Mouse (Mus musculus) stomach, postnatal 0 days (tissue): ENCODE measurements around the gene Alkbh4.

Experiments used
- CTCF ChIP-seq: IDR thresholded peaks from 2 replicates; pipeline ENCODE4 v1.5.1; 2016; ENCODE audit warnings: antibody characterized with exemption, low read depth, mild to moderate bottlenecking, moderate library complexity
- EP300 ChIP-seq: optimal IDR thresholded peaks from 2 replicates; pipeline ENCODE3; 2016; ENCODE audit warnings: antibody characterized with exemption

DNA sequence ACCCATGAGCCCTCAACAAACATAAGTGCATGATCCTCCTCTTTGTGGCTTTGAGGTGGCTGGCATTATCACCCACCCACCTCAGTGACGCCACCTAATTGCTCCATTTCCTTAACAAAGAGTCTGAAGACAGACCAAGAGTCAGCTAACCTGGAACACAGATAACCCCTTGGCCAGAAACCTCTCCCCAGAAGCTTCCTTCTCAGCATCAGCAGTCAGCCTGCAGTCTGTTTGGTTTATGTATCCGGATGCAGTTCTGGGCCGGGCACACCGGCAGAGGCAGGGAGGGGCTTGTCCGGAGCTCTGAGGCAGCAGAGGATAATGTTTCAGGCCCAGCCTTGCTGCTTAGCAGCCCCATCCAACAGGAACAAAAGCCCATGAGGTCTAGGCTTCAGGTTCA, 43.6 kb downstream of the Alkbh4 start:
- TF ChIP-seq CTCF (no peak), EP300 (no peak)
